Mouse (Mus musculus) cerebellum, adult 11-12 months (tissue): Measurements from ENCODE around the gene Stat6.

Source experiments
- DNase-seq: peaks from one replicate; pipeline ENCODE4 v3.0.0; 2022

Gene Stat6

DNA sequence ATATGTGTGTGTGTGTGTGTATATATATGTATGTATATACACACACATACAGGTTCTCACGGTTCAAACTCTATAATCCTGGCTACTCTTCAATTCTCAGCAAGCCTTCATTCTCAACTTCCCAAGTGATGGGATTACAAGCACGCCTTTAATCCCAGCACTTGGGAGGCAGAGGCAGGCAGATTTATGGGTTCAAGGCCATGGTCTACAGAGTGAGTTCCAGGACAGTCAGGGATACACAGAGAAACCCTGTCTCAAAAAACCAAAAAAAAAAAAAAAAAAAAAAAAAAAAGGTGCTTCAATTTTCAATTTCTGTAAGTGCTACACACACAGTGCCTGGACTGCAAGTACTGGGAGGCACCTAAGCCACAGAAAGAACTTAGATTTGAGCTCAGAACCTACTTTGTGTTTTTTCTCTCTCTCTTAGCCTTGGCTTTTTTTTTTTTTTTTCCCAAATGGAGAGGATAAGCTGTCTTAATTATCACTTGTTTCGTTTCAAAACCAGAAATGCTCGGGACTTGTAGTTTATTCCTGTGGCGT lies 33.1 kb downstream of the Stat6 start:
- DNase-seq, result peak; percentile 35

DNA sequence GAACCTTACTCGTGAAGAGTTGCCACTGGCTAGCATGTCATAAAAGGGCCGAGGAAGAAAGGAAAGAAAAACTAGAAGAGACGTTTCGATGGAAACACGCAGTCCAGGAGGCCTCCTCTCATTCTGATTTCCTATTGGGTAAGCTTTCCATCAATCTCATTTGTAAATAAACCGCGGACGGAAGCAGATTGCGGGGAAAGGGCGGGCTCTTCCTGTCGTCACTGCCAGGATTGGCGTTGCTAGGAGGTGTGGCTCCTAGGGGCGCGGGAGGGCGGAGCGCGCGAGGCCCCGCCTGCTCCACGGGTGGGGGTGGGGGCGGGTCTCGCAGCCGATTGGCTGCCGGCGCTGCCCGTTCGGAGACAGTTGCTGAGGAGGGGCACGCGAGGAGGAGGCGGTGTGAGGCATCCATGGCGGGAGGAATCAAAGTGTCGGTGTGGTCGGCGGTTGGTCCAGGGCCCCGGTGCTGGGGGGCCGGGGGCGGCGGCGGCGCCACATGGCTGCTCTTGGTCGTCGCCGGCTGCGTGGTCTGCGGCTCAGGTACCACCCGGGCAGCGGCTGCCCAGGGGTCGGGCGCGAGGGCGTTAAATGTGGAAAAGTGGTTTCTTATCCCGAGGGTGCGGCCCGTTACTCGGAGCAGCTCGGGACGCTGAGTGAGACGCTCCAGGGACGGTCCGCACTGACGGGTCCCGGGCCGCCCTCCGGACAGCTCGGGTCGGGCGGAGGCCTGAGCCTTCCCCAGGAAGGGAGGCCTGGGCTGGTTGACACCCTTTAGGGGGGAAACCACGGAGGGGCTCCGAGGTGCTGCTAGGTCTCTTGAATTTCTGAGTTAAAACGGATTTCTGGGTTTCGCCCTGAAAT lies 34.1 kb downstream of the Stat6 start:
- DNase-seq, result peak; percentile 94

DNA sequence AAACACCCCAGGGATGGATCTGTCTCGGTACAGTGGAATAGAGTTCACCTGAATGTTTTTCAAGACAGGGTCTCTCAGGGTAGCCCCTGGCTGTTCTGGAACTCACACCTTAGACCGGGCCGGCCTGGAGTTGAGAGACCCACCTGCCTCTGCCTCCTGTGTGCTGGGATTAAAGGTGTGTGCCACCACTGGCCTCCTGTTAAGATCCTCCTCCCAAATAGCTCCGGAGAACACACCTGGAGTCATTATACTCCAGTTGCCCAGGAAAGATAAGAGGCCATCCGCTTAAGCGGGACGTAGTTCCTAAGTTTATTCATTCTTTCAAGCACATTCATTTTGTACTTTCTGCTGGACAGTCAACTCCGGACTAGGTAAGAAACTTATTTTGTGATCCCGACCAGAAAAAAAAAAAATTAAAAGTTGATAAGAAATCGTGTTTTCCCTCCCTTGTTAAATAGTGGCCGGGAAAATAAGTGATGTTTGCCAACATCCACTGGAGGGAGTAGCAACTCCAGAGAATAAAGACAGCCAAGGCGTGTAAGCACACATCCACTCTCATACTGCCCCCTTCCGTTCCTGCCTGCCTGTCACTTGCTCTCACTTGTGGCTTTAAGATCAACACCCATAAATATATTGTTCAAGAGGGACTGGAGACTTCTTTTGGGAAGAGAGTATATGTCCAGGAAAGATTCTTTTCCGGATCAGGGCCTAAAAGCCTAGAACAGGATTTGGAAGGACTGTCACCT lies 35.0 kb downstream of the Stat6 start:
- peak; percentile 66 for DNase-seq

DNA sequence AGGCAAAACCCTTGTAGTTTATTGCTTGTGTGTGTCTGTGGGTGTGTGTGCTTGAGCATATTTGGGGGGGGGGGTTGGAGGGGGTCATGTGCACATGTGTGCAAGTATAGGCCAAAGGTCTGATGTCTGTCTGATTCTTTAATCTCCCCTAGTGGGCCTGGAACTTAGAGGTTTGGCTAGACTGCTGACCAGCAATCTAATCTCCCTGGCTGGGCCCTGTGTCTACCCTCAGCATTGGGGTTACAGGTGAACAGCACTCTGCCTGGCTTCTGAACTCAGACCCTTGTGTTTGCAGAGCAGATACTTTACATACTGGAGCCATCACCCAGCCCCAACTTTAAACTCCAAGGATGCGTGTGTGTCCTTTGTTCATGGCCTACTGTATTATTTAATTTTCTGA lies 36.4 kb downstream of the Stat6 start:
- DNase-seq, result peak; percentile 18

DNA sequence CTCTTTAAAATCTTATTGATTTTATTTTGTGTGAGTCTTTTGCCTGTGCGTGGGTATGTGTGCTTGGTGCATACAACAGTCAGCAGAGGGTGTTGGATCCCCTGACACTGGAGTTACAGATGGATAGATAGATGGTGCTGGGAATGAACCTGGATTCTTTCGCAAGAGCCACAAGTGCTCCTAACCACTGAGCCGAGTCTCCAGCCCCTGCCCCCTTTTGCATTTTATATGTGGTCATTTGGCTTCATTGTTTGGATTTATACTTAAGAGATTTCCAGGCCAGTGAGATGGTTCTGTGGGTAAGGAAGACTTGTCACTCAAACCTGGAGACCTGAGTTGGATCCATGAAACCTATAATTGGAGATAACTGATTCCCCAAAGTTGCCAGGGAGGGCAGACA lies 37.1 kb downstream of the Stat6 start:
- DNase-seq, result no peak

DNA sequence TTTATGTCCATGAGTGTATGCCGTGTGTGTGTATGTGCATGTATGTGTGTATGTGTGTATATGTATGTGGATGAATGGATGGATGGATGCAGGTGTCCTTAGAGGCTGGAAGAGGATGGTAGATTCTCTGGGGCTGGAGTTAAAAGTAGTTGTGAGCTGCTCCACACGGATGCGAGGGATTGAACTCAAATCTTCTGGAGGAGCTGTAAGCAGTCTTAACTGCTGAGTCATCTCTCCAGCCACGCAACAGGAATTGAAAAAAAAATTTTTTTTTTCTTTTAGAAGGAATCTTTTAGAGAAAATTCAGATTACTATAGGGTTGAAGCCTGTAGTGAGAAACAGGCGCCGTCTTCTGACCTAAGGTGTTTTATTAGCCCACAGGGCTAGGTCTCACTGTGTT lies 40.1 kb downstream of the Stat6 start:
- no peak for DNase-seq

DNA sequence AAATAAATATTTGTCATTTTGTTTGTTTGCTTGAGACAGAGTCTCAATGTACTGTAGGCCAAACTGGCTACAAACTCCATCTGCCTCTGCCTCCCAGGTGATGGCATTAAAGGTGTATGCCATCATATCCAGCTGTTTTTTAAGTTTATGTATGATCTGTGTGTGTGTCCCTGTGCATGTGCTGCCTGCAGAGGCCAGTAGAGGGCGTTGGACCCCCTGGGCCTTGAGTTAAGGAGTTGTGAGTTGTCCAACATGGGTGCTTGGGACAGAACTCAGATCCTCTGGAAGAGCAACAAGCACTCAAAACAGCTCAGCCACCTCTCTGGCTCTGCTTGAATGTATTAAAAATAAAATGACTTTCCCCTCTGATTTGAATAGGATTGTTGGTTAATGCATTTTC lies 48.3 kb downstream of the Stat6 start:
- DNase-seq, result no peak

DNA sequence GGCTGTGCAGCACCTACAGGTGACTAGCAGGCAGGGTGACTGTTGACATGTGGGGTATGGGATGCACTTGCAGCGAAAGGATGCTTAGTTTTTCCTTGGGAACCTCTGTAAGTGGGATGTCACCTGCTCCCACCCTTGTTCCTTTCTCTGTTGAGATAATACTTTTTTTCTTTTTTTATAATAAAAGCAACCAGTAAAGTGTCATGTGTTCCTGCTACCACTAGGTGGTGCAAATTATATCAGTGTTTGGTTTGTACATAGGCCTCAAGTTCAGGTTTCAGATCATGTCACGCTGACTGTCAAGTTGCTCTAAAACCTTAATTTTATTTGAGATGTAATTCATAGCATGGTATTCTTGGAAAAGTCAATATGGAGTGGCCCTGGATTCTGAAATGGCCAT lies 51.9 kb downstream of the Stat6 start:
- no peak for DNase-seq

DNA sequence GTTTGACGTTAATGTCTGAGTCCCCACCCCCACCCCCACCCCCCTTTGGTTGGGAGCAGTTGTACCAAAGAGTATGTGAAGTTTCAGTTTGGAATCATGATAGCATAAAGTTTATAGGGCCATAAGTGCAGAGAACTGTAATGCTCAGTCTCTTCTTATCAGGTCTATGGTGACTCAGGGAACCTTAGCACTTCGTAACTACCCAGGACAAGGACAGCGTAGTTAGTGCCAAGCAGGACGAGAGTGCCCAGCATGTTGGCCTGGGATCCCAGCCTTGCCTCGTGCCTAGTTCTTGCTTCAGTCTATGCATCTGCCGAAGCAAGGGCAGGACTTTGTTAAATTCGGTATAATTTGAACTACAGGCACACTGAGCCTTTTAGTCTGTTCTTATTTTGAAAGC lies 53.0 kb downstream of the Stat6 start:
- no peak for DNase-seq

DNA sequence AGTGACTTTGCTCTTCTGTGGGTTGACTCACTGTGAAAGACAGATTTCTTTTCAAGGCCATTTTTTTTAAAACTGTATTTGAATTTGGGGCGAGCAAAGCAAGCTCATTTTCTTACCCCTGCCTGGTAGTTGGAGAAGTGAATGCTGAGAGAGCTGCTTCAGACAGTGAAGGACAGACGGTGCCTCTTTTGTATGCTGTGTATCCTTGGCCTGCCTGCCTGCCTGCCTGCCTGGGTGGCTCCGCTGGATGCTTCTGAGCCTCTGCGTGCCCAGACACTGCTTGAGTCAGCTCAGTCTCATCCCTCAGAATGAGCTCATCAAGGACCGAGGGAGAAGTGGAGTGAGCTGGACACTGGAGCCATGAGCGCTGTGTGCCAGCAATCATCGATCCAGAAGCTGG lies 56.2 kb downstream of the Stat6 start:
- DNase-seq, result no peak

DNA sequence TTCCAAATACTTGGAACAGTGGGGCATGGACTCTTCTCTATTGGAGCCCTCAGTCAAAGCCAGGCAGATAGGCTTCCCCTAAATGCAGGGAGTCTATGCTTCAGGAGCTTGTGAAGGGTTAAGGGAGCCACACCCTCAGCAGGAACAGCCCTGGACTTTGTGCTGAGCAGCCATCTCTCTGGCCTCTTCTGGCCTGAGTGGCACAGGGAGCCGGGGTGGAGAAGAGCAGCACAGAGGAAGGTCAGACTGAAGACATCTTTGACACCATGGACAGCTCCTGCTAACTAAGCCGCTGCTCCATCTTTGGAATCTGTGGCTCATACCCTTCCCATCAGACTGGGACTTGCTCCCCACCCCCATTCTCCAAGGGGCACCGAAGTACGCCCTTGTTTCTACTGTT lies 60.5 kb downstream of the Stat6 start:
- DNase-seq, result no peak

DNA sequence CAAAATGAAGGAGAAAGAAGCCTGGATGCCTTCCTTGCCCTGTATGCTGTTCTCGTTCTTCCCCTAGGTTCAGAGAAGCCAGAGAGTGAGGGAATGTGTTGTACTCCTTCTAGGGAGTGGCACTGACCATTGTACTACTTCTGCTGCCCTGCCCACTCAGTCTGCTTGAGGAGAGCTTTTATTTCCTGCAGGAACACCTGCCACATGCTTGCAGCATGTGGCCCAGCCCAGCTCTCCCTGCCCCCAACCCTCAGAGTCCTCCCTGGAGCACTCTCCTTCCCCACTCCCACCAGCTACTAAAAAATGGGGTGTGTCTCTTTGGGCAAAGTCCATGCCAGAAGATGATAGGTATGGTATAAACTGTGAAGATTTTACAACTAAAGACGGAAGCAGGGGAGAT lies 61.5 kb downstream of the Stat6 start:
- no peak for DNase-seq

DNA sequence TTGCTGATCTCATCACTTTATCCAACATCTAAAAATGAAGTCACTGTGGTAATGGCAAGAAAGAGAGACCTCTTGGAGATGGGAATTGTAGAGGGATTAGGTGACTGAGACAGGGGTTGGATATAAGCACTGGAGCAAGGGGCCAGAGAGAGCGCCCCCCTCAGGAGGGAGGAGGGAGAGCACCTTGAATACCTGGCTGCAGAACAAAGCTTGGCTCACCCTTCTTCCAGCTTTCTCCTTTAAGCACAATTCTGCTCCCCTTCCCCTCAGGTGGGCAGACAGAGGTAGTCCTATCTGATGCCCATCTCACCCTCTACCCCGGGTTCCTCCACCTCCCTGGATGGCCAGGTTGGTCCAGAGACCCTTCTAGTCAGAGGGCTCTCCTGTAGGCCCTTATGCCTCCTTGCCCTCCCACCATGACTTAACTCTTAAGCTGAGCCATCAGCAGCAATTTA lies 62.0 kb downstream of the Stat6 start, which contains the start of gene Myo1a:
Myo1a (plus strand) TSS at position 405 of the 455 bp plus-strand sequence.
- DNase-seq, result no peak

DNA sequence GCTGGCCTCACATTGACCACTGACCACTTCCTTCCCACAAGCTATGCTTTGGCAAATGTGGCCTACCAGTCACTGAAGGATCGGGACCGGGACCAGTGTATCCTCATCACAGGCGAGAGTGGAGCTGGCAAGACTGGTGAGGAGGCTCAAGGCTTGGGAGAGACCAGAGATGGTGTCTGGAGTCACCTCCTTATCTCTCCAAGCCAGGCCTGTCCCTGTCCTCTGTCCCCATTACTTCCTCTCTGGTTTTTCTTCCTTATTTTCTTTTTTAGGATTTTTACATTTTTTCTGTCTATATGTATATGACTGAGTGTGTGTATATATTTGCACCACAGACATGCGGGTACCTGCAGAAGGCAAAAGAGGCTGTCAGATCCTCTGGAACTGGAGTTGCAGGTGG lies 63.0 kb downstream of the Stat6 start:
- no peak for DNase-seq

DNA sequence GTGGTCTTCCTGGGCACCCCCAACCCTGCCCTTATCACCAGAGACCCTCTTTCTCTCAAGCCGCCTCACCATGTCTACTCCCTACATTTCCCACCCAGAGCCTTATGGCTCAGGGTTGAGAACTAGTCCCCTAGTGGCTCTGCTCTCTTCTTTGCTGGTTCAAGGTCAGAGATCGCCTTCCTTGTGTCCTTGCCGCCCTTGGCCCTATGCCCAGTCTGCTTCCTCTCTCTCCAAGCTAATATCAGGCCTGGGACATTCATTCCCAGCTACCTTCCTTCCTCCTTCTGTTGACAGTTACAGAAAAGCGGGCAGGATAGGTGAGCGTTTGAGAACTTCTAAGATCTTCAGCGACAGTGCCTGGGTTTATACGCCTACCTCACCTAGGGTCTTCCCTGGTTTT lies 64.9 kb downstream of the Stat6 start:
- no peak for DNase-seq

DNA sequence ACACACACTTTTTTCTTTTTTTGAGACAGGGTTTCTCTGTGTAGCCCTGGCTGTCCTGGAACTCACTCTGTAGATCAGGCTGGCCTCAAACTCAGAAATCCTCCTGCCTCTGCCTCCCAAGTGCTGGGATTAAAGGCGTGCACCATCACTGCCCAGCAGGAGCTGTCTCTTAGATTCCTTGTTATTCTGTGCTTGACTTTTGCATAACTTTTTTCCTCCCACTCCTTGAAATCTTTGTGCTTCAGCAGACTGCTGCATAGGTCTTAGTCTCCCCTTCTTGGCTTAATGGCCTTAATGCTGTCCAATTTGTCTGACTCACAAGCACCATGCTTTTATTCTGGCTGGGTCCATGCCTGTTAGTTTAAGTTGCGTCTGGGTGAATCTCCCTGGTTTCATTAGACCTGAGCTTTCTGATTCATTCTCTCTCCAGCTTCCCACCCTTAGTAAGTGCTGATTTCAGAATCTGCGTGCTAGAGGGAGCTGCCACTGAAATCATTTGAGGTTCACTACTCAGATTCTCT lies 66.1 kb downstream of the Stat6 start:
- no peak for DNase-seq

DNA sequence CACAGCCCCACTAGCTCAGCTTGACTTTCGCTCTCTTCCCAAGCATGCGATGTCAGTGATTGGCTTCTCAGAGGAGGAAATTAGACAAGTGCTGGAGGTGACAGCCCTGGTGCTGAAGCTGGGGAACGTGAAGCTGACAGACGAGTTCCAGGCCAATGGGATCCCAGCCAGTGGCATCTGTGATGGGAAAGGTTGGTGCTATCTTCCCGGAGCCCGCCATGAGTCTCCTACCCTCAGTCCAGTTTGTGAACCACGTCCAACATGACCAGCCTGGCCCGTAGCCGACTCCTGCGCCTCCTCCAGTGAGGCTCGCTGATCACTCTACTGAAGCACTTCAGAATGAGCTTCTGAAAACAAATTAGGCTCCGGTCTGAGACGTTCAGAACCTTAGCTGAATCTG lies 67.5 kb downstream of the Stat6 start:
- no peak for DNase-seq
